Mouse (Mus musculus) large intestine, adult 2 months (tissue): ENCODE measurements around the gene Schip1. TPM values are rescaled to one million over a fixed set of nuclear protein-coding genes. Genes with fewer than 3 reads are reported as not detected.

Experiments used
- DNase-seq: peaks from one replicate; pipeline ENCODE4 v3.0.0-alpha.2; 2012; ENCODE audit warnings: low read depth, low spot score
- WGBS: fragments of 180-500 bp; shearing (Covaris S2); methylation state at CpG from one replicate; pipeline ENCODE4 v1.1.7; 2018; 5-methylcytosine and 5-hydroxymethylcytosine counted together
- polyA plus RNA-seq: library from polyadenylated mRNA; depleted of rRNA; stranded (reverse); fragments of >200 nt; gene quantifications from 2 replicates; pipeline ENCODE4 v1.2.3, GENCODE M21; 2012

Schip1 gene
- polyA plus RNA-seq, 1 experiment, result 5.9 TPM

GRCm38 (mm10) chr3:68526416-68526815 is 461.8 kb downstream of the Schip1 start:
- DNase-seq, result no peak
- WGBS, result 58% methylated on average over 4 of the region's 4 CpGs

- DNase-seq, result no peak
- WGBS, result 75% methylated on average over 4 of the region's 4 CpGs
Observed at GRCm38 (mm10) chr3:68527182-68527581, 462.6 kb downstream of the Schip1 start.

- 80% methylated on average over 4 of the region's 4 CpGs for WGBS
Observed at GRCm38 (mm10) chr3:68531908-68532307, 467.3 kb downstream of the Schip1 start.

GRCm38 (mm10) chr3:68534571-68535051 is 470.0 kb downstream of the Schip1 start:
- WGBS, result 29% methylated on average over 7 of the region's 7 CpGs
- DNase-seq, result no peak

More at GRCm38 (mm10) chr3:68531908-68532307, 467.3 kb downstream of the Schip1 start:
- no peak for DNase-seq

GRCm38 (mm10) chr3:68535160-68535728 is 470.6 kb downstream of the Schip1 start:
- 78% methylated on average over 7 of the region's 7 CpGs for WGBS

GRCm38 (mm10) chr3:68536071-68536470 is 471.5 kb downstream of the Schip1 start:
- DNase-seq, result no peak
- WGBS, result 83% methylated on average over 3 of the region's 3 CpGs

More at GRCm38 (mm10) chr3:68535160-68535728, 470.6 kb downstream of the Schip1 start:
- DNase-seq, result no peak

GRCm38 (mm10) chr3:68541688-68542087 is 477.1 kb downstream of the Schip1 start:
- 91% methylated on average over 8 of the region's 8 CpGs for WGBS
- DNase-seq, result no peak

GRCm38 (mm10) chr3:68542944-68543501 is 478.4 kb downstream of the Schip1 start:
- WGBS, result 3% methylated on average over 7 of the region's 7 CpGs
- DNase-seq, result peak; percentile 16

- 84% methylated on average over 7 of the region's 7 CpGs for WGBS
- DNase-seq, result no peak
Observed at GRCm38 (mm10) chr3:68544811-68545210, 480.2 kb downstream of the Schip1 start.

GRCm38 (mm10) chr3:68545898-68546297 is 481.3 kb downstream of the Schip1 start:
- DNase-seq, result no peak
- WGBS, result 68% methylated on average over 6 of the region's 6 CpGs

- DNase-seq, result no peak
- 47% methylated on average over 4 of the region's 4 CpGs for WGBS
Observed at GRCm38 (mm10) chr3:68555087-68555662, 490.6 kb downstream of the Schip1 start.

GRCm38 (mm10) chr3:68556891-68557290 is 492.3 kb downstream of the Schip1 start:
- 90% methylated on average over 9 of the region's 9 CpGs for WGBS
- DNase-seq, result no peak

GRCm38 (mm10) chr3:68558744-68559143 is 494.1 kb downstream of the Schip1 start:
- WGBS, result 48% methylated on average over 6 of the region's 6 CpGs
- no peak for DNase-seq

- WGBS, result 69% methylated on average over 5 of the region's 5 CpGs
- DNase-seq, result no peak
Observed at GRCm38 (mm10) chr3:68560057-68560456, 495.5 kb downstream of the Schip1 start.

GRCm38 (mm10) chr3:68562838-68563237 is 498.2 kb downstream of the Schip1 start:
- DNase-seq, result no peak
- 82% methylated on average over 2 of the region's 2 CpGs for WGBS

- DNase-seq, result no peak
Observed at GRCm38 (mm10) chr3:68563922-68564321, 499.3 kb downstream of the Schip1 start.

GRCm38 (mm10) chr3:68564978-68565674 is 500.5 kb downstream of the Schip1 start:
- no peak for DNase-seq
- WGBS, result 82% methylated on average over 10 of the region's 10 CpGs

More at GRCm38 (mm10) chr3:68563922-68564321, 499.3 kb downstream of the Schip1 start:
- 35% methylated on average over 8 of the region's 8 CpGs for WGBS

- DNase-seq, result no peak
- 89% methylated on average over 4 of the region's 4 CpGs for WGBS
Observed at GRCm38 (mm10) chr3:68565675-68566055, 501.1 kb downstream of the Schip1 start.

GRCm38 (mm10) chr3:68567581-68567980 is 503.0 kb downstream of the Schip1 start:
- 86% methylated on average over 7 of the region's 7 CpGs for WGBS
- DNase-seq, result no peak

- WGBS, result 93% methylated on average over 3 of the region's 3 CpGs
- no peak for DNase-seq
Observed at GRCm38 (mm10) chr3:68568149-68568548, 503.5 kb downstream of the Schip1 start.
